Mouse (Mus musculus): ENCODE measurements around the gene Gm48551.

Gm48551 gene

DNA sequence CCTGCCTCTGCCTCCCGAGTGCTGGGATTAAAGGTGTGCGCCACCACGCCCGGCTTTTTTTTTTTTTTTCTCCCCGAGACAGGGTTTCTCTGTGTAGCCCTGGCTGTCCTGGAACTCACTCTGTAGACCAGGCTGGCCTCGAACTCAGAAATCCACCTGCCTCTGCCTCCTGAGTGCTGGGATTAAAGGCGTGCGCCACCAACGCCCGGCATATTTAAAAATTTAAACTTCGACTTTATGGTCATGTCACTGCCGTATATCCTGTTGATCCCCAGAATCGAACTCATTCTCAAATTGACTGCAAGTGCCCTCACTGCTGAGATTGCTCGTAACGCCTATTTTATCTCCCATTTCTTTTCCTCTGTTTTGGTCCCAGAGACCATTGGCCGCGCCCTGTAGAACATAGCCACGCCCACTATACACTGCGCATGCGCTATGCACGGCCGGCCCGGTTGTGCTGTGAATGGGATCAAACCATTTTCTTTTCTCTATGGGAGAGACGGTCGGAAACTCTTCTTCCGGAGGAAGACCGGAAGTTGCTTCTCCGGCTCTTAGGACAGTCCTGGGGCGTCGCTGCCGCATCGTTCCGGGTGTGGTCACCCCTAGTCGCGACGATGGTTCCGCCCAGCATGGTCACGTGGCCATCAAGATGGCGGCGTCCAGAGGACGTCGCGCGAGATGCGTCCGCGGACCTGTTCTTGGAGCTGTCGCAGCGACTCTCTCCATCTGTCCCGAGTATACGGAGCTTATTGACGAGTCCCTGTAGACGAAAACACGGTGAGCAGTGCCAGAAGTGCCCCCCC lies at the start of gene Gm48551, which contains the start of gene Dohh:
Gene Gm48551, plus strand, starts transcription at position 665 of the 803 bp plus-strand sequence.
Gene Dohh, plus strand, starts transcription at position 627 of the 803 bp plus-strand sequence.
- peak; percentile 97 to 98 for DNase-seq (ENCODE audit: low spot score in 2 of 2)

DNA sequence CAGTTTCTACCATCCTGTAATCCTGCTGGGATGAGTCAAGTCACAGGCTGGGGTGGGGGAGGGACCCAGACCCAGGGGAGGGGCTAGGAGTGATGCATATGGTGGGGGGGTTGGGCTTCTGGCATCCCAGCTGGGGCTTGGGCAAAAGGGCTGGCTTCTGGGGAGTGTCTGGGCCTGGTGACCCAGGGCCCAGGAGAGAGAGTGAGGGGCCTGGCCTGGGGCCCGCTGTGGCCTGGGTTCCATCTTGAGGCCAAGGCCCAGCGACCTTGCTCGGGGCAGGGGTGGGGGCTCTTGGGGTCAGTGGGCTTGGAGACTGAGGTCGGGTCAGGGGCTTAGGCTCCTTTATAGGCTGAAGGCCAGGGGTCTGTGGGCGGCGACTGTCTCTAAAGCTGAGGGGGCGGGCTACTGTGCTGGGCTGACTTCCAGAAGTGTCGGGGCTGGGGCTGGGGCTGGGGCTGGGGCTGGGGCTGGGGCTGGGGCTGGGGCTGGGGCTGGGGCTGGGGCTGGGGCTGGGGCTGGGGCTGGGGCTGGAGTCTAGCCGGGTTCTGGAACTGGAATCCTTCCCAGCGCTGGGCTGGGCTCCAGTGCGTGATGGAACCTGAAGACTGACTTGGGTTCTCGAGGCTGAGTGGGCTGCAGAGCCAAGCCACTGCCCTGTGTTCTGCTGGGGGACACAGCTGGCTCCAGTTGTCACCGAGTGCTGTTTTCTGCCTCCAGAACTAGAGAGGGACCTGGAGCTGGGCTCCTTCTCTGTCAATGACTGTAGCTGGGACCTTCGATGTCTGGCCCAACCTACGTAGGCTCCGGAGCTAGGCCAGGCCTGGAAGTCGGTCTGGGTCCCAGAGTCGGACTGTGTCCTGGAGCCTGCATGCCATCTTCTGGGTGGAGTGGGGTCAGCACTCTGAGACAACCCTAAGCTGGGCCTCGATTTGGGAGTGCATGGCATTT lies 48.6 kb upstream of the Gm48551 start:
- DNase-seq (ENCODE audit: low spot score in 2 of 2), result peak in 1 of 2 experiments; percentile 14

DNA sequence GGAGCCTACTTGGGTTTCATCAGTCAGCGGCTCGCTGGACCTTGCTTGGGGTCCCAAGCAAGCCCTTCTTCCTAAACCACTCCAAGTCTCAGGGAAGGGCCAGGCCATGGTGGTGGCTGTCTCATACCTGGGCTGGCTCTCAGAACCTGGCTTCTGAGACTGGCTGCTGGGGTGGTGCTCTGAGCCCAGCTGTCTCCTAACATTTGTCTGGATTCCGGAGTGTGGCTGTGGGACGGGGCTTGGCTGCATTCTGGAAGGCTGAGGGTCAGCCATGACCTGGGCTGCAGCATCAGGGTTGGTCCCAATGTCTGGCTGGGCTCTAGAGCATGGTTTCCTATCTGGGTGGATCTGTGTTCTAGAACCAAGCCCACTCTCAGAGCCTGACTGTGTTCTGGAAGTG lies 47.7 kb upstream of the Gm48551 start:
- no peak for DNase-seq (ENCODE audit: low spot score in 2 of 2)

DNA sequence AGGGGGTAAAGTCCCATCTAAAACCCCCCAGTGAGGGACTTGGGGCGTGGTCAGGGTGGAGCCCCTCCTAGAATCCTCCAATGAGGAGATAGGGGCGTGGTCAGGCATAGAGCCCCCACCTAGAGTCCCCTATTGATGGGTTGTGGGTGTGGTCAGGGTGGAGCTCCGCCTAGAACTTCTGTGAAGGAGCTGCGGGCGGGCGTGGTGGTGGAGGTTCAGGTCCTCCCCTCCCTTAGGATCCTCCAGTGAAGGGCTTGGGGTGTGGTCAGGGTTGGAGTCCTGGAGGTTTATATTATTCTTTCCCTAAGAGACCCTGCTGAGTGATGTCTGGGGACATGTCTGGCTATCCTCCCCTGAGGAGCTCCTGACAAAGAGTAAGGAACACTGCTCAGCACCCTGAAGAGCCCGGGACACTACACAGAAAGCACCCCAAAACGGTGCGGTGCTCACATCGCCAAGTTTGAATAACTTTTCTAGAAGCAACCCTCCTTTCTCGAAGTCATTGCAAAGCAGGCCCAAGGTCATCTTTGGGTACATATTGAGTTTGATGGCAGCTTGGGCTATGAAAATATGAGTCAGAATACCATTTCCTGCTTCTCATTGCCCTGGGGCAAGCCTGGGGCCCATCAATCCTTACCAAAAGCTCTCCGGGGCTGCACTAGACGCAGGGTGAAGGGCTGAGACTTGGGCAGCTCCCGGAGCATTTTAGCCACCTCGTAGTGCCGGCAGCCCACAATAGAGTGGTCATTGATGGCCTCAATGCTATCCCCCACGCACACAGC lies 43.5 kb upstream of the Gm48551 start:
- no peak for DNase-seq (ENCODE audit: low spot score in 2 of 2)

DNA sequence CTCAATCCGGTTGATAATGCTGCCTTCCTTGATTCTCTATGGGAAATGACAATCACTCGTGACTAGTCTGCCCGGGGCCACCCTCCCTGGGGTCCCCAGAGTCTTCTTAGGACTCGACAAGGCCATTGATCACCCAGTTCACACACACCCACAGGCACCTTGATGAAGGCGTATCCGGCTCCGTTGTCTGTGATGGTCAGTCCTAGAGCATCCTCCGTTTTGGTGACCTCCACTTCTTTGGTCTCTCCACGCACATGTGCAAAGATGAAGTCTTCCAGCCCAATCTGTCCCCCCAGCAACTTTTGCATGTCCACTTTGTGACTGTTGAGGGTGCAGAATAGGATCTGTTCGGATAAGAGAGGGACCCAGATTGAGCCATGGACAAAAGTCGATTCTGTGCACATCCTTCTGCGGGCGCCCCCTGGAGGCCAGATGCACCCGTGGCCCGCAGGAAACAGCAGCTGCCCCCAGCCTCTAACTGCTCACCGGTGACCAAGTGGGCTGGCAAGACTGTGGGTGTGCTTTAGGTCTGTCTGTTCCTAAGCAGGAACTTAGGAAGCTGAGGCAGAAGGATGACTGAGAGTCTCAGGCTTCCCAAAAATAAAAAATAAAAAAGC lies 42.8 kb upstream of the Gm48551 start:
- DNase-seq (ENCODE audit: low spot score in 2 of 2), result peak in 1 of 2 experiments; percentile 41

DNA sequence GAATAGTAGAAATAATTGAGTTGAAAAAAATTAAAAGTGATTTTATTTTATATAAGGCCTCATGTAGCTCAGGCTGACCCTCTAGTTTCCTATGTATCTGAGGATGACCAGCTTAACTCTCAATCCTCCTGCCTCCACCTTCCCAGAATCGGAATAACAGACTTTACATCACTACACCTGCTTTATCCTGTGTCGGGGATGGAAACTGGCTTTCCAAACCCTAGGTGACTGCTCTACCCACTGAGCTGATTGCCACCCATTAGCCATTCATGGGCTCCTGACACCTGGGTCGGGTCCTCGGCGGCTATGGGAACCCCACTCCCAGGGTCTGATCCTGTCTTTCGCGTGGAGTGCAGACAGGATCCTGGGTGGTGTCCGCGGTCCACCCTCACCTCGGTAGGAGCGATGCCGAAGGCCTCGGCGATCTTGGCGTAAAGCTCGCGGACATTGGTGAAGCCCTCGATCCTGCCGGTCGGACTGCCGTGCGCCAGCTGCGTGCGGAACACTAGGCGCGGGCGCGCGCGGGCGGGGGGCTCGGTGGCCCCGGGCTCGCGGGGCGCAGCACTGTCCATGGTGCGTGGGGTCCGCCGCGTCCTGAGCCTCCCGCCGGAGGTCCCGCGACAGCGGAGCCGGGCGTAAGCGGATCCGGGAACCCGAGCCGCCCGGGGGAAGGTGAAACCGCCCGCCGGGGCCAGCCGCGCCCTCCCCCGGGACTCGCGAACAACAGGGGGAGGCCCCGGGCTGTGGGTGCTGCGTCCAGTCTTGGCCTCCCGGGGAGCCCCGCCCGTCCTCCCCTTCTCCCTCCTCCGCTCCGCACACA lies 41.4 kb upstream of the Gm48551 start, which contains the start of gene Gipc3:
Gene Gipc3, minus strand, starts transcription at position 581 of the 820 bp plus-strand sequence.
- no peak for DNase-seq (ENCODE audit: low spot score in 2 of 2)

DNA sequence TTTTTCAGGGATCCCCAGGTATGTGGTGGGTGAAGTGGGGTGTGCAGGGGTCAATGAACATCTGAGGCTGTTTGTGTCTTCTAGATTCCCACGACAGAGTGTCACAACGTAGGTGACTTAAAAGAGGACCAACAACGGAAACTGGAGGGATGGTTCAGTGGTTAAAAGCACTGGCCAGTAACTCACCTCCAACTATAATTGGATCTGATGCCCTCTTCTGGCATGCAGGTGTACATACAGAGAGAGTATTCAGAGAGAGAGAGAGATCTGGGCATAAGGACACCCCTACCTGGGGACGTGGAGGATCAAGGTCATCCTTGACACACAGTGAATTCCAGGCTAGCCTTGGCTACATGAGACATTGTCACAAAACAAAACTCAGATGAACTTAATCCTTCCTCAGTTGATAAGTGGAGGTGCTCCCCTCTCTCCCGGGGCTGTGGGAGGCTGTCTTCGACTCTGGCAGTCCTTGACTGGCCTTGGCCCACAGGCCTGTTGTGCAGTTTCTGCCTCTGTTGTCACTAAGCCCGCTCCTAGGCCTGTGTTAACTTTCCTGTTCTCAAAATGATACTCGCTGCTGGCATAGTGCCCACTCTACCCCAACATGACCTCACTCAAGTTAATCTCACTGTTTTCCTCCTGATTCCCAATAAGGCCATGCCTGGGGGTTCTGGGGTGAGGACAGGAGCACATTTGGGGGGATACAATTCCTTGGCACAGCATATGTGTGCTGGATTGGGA lies 39.7 kb upstream of the Gm48551 start:
- no peak for DNase-seq (ENCODE audit: low spot score in 2 of 2)

DNA sequence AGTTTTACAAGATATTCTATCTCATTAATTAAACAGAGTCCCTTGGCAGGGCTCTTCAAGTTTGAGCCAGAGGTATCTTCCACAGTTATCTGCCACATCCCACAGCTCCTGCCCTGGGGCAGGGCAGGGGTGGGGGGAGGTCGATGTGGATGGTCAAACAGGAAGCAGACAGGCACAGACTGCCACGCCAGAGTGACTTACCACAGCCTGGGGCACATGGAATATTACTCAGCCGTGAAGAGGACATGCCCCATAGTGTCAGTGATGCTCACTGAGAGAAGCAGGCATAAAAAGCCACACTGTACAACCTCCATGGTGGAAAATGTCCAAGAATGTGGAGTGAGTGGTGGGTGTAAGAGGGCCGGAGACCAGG lies 39.1 kb upstream of the Gm48551 start:
- DNase-seq (ENCODE audit: low spot score in 2 of 2), result no peak

DNA sequence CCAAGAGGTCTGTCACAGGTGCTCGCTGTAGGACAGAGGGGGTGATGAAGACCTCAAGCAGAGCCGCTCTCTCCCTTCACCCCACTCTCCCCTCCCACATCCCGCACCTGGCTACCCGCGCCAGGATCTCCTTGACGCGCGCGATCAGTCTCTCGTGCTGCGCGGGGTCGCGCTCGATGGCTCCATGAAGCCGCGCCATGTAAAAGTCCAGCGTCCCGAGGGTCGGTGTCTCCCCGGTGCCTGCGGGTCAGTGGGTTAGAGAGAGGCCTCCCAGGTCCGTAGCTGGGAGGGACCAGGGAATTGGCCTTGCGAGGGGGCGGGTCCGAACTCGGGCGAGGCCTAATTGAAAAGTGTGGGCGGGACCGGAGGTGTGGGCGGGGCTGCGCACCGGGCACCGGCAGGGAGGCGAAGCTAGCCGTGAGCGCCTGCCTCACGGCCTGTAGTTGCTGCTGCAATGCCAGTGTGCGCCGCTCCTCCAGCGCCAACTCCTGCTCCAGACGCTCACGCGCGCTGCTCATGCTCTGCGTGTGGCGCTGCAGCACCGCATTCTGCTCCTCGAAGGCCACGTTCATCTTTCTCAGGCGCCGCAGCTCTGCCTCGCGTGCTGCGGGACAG lies 37.7 kb upstream of the Gm48551 start:
- peak in 1 of 2 experiments; percentile 58 for DNase-seq (ENCODE audit: low spot score in 2 of 2)

DNA sequence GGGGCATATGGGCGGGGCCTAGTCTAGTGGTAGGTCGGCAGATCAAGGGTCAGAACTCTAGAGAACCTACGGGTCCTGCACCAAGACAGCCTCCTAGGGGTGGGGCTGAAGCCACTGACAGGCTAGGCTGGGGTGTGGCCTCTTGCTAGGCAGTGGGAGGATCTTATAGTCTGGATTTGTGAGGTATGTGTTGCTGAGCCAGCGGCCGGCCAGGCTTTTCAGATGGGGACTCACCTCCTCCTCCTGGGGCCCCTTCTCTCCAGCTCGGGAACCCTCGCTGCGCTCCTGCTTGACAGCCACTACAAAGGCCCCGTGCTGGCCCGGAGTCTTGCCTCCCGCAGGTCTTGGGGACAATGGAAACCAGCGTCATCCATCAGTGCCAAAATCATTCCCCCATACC lies 35.1 kb upstream of the Gm48551 start:
- DNase-seq (ENCODE audit: low spot score in 2 of 2), result no peak

DNA sequence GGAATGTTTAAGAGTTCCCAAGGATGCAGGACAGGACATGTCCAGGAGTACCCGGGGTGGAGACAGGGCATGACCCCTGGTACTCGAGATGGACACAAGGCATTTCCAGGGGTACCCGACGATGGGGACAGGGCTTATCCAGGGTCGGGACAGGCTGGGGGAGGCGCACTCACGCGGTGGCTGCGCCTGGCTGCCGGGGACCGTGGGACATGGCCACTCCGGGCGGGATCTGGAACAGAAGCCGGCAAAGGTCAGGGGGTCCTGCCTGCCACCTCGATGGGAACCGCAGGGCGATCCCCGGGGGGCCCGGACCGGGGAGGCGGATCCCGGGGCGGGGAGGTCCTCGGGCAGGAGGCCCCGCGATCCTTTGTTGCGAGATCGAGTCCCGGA lies 34.3 kb upstream of the Gm48551 start:
- peak in 1 of 2 experiments; percentile 53 for DNase-seq (ENCODE audit: low spot score in 2 of 2)

DNA sequence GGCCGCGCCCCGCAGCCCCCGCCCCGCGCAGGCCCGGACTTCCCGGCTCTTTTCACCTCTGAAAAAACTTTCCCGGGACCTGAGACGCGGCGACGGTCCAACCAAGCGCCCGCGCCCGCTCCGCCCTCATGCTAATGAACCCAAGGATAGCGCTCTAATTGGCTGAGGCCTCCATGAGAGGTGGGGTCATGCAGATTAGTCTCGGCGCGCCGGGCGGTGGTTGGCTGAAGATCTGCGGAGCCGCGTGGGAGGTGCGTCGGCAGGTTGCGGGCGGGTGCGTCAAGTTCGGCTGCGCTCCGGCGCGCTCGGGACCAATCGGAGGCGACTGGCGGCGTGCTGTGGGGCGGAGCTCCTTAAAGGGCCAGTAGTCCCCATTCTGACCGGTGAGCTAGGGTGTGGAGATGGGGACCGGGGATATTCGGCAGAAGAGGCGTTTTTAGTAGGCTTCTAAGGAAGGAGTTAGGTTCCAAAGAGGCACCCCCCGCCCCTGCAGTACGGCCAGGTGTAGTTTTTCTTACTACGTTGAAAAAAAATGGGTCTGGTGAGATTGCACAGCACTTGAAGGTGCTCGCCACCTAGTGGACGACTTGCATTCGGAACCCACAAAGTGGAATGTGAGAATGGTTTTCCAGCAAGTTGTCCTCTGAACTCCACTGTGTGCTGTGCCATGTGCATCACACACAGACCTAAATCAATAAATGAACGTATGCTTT lies 33.8 kb upstream of the Gm48551 start, which contains the start of gene Hmg20b:
Gene Hmg20b, minus strand, starts transcription at position 130 of the 713 bp plus-strand sequence.
- peak; percentile 99 to 100 for DNase-seq (ENCODE audit: low spot score in 2 of 2)

DNA sequence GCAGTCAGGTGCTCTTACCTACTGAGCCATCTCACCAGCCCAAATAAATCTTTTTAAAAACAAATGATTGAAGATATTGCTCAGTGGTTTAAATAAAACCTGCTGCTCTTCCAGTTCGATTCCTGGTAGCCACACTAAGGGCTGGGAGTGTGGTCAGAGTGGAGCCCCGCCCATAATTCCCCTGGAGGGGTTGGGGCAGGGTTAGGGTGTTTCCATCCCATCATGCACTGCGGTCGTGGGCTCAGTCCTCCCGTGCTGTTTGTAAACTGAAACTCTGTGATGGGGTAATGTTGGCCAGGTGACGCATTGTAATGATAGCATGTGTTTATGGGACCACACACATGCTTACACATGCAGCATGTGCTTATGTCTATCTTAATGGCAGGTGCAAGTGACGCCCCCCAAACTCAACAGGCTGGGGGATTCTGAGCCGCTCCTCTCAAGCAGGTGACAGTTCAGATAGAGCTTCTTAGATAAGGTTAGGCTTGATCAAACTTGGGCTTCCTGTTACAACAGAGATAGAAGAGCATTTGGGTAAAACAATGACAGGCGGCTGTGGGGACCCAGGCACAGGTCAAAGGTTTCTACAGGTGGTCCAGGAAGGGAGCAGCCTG lies 32.5 kb upstream of the Gm48551 start:
- DNase-seq (ENCODE audit: low spot score in 2 of 2), result no peak

DNA sequence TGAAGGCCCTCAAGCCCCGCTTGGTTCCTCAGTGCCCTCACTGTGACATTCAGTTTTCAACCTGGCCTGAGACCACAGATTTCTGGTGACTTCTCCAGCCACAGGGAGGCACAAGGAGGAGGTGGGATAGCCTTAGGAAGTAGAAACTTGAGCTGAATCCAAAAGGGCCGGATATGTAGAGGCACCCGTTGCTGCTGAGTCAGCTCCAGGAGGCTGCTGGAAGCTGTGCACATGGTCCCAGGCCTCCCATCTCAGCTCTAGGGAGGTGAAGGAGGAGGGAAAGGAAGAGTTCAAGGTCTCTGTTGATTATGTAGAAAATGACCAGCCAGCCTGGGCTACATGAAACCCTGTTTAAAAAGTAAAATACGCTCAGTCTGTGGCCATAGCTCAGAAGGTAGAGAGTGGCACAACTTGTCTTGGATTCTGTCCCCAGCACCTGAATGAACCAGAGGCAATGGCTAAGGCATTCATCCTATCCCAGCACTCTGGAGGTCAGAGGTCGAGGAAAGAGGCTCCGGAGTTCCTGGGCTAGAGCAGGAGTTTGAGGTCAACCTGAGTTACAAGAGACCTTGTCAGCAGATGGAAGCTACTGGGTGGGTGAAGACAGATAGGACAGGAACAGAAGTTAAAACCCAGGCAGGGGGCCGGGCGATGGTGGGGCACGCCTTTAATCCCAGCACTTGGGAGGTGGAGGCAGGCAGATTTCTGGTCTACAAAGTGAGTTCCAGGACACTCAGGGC lies 29.4 kb upstream of the Gm48551 start:
- no peak for DNase-seq (ENCODE audit: low spot score in 2 of 2)

DNA sequence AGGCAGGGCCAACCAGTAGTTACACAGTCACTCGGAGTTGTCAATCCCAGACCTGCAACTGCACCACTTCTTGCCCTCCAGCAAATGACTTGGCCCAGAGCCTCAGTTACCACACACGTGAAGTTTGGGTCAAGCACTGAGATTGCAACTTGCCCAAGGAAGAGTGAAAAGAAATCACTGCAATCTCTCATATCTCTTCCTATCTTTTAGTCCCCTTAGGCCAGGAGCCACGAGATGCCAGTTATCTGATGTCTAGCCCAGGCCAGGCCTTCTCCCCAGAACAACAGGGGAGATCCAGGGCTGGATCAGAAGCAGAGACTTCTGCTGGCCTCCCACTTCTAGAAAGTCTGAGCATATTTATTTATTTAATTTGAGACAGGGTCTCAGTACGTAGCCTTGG lies 28.7 kb upstream of the Gm48551 start:
- DNase-seq (ENCODE audit: low spot score in 2 of 2), result no peak

DNA sequence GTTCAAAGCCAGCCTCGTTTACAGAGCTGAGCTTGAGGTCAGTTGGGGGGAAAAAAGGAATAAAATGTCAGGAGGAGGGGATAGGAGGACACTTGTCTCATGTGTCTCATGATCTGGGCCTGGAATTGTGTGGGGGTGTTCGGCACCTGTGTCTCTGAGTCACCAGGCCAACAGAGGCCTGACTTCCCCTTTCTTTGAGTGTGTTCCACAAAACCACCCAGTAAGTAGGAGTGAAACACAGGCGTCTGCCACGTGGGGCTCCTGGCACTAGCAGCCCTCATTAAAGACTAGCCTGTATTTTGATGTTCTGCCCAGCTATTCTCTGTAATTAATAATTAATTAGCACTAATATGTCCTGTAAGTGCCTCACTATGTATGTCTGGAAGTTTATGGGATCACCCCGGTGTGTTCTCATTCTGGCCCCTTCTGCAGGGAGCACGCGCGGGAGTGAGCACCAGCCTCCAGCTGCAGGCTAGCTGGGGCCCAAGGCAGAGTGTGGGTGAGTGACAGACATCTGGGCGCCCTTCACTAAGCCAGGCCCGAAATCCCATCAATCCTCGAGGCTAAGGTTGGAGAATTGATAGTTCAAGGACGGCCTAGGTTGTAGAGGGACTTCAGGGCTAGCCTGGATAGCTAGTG lies 27.8 kb upstream of the Gm48551 start:
- no peak for DNase-seq (ENCODE audit: low spot score in 2 of 2)
